Mouse (Mus musculus): ENCODE results near the gene Arhgap1. TPM values are rescaled to one million over a fixed set of nuclear protein-coding genes. Genes with fewer than 3 reads are reported as not detected.

Arhgap1 gene
- polyA plus RNA-seq (2012; rRNA removed; ENCODE audit: low replicate concordance): 123 and 194 TPM in 2 replicates

GRCm38 (mm10) chr2:91649553-91650359, at the start of gene Arhgap1, which contains the start of gene Zfp408:
Arhgap1 (plus strand) TSS chr2:91649860.
Zfp408 (minus strand) TSS chr2:91649791.

GRCm38 (mm10) chr2:91636229-91636628, 13.4 kb upstream of the Arhgap1 start, which contains the start of gene F2:
F2 (minus strand) TSS chr2:91636414.

DNA sequence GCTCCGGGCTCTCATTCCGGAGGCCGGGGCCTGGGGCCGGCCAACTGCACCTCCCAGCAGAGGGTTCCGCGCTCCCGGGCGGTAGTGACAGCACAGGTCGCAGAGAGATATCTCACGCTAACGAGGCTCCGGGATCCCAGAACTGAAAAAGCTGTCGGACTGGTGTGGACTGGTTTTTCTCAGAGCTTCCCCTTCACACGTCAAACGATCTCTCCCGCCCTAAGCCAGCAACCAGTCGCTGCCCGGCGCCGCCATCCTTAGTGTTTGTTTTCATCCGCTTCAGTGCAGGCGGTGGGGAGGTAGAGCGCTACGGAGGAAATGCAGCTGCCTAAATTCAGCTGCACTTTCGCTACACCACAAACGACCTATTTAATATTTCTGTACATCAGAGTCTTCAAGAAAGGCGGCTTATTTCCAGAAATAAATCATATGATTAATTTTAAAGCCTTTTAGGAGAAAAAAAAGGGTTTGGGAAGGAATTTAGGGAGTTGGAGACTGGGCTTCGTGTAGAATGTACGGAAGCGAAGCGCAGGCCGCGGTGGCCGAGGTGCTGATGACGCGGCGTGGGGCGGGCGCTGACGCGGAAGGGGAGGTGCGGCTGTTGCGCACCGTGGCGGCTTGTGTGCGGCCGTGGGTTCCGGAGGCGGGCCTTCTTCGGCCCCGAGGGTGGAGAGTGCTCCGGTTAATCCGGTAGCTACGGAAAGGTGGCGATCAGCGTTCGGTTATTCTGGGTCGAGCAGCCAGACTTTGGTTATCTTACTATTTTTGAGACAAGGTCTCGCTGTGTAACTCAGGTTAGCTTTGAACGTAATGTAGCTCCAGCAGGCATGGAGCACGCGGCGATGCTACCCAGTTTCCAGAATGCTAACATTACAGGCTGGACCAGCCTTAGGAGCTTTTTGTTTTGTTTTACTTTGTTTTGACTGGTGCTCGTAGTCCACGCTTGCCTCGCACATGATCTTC, 60.9 kb downstream of the Arhgap1 start, which contains the start of the genes Atg13 and Harbi1:
Gene Atg13 (minus strand): TSS at position 305 of the 963 bp plus-strand sequence.
Gene Harbi1 (plus strand): TSS at position 581 of the 963 bp plus-strand sequence.

Other genes with a start within 250 kb of the Arhgap1 start
- 16.9 and 33.7 TPM in 2 replicates for gene 1110051M20Rik, start 205.2 kb upstream of the Arhgap1 start, polyA plus RNA-seq (2012; rRNA removed; ENCODE audit: low replicate concordance)
- gene Lrp4, start 192.3 kb upstream of the Arhgap1 start, polyA plus RNA-seq (2012; rRNA removed; ENCODE audit: low replicate concordance): 1.2 and 3.8 TPM in 2 replicates
- 8.4 and 13.0 TPM in 2 replicates for gene Ckap5, start 123.1 kb upstream of the Arhgap1 start, polyA plus RNA-seq (2012; rRNA removed; ENCODE audit: low replicate concordance)
- 0.10 and 0.55 TPM in 2 replicates for gene F2, start 13.4 kb upstream of the Arhgap1 start, polyA plus RNA-seq (2012; rRNA removed; ENCODE audit: low replicate concordance)
- 14.8 and 21.0 TPM in 2 replicates for gene Zfp408, start 69 bp upstream of the Arhgap1 start, polyA plus RNA-seq (2012; rRNA removed; ENCODE audit: low replicate concordance)
- 33.2 and 38.5 TPM in 2 replicates for gene Atg13, start 60.7 kb downstream of the Arhgap1 start, polyA plus RNA-seq (2012; rRNA removed; ENCODE audit: low replicate concordance)
- gene Harbi1, start 61.0 kb downstream of the Arhgap1 start, polyA plus RNA-seq (2012; rRNA removed; ENCODE audit: low replicate concordance): 4.1 and 5.1 TPM in 2 replicates
- gene Ambra1, start 80.3 kb downstream of the Arhgap1 start, polyA plus RNA-seq (2012; rRNA removed; ENCODE audit: low replicate concordance): 18.6 and 26.7 TPM in 2 replicates

Data from subcutaneous adipose tissue, adult 2 months (tissue).